Mouse (Mus musculus): Measurements from ENCODE around the gene 4930535I16Rik. TPM values are rescaled to one million over a fixed set of nuclear protein-coding genes. Genes with fewer than 3 reads are reported as not detected.

Gene 4930535I16Rik
- polyA plus RNA-seq, 1 experiment from 2014 or later: not detected

- under 1% methylated on average over 44 of the region's 49 CpGs for WGBS (ENCODE audit: insufficient replicate concordance)
- Histone ChIP-seq H3K4me2 (peak within 1 kb of the TSS; percentile 83), H3K27me3 (replicated peaks) (no peaks in the 10 kb centered on the region), H3K4me3 (peak within 1 kb of the TSS; percentile 74), H3K4me1 (peaks cover 34% of the 10 kb centered on the region), H3K9me3 (replicated peaks) (no peaks in the 10 kb centered on the region), H3K36me3 (peaks cover 17% of the 10 kb centered on the region), H3K27ac (peak within 1 kb of the TSS; percentile 87), H3K9ac (peak within 1 kb of the TSS; percentile 88)
- ATAC-seq: peak; percentile 100
These were observed 13.3 kb downstream of the 4930535I16Rik start, which contains the start of gene Mycbp for GRCm38 (mm10) chr4:123904333-123905125. Gene Mycbp (plus strand): TSS chr4:123904832.

- Histone ChIP-seq H3K27me3 (replicated peaks) (no peaks in the 10 kb centered on the region), H3K4me3 (no peak overlapping the region), H3K9me3 (replicated peaks) (no peaks in the 10 kb centered on the region), H3K4me2 (peak overlapping the region; percentile 83; the same call in 1 of the 2 replicates), H3K9ac (no peak overlapping the region), H3K27ac (peak overlapping the region; percentile 87; the same call in 1 of the 2 replicates), H3K36me3 (peaks cover 6% of the 10 kb centered on the region), H3K4me1 (peaks cover 34% of the 10 kb centered on the region)
- no peak for ATAC-seq
- WGBS (ENCODE audit: insufficient replicate concordance): 53% methylated on average over 3 of the region's 3 CpGs
These were observed 14.4 kb downstream of the 4930535I16Rik start for GRCm38 (mm10) chr4:123903432-123903831.

GRCm38 (mm10) chr4:123898696-123899095, 19.1 kb downstream of the 4930535I16Rik start:
- Histone ChIP-seq H3K36me3 (no peaks in the 10 kb centered on the region), H3K27me3 (replicated peaks) (no peaks in the 10 kb centered on the region; the same call in 1 of the 2 replicates), H3K4me1 (peaks cover 10% of the 10 kb centered on the region), H3K9me3 (replicated peaks) (no peaks in the 10 kb centered on the region), H3K27ac (no peak overlapping the region), H3K4me3 (no peak overlapping the region), H3K9ac (no peak overlapping the region), H3K4me2 (no peak overlapping the region)
- no peak for ATAC-seq
- WGBS (ENCODE audit: insufficient replicate concordance): 10% methylated on average over 5 of the region's 5 CpGs

- WGBS (ENCODE audit: insufficient replicate concordance): 63% methylated on average over 4 of the region's 4 CpGs
- Histone ChIP-seq H3K9me3 (replicated peaks) (no peaks in the 10 kb centered on the region), H3K4me2 (no peak overlapping the region), H3K9ac (no peak overlapping the region), H3K4me1 (no peaks in the 10 kb centered on the region), H3K27me3 (replicated peaks) (no peaks in the 10 kb centered on the region; the same call in 1 of the 2 replicates), H3K27ac (no peak overlapping the region), H3K36me3 (no peaks in the 10 kb centered on the region), H3K4me3 (no peak overlapping the region)
- ATAC-seq: no peak
These were observed 23.5 kb downstream of the 4930535I16Rik start for GRCm38 (mm10) chr4:123894295-123894694.

- 64% methylated on average over 5 of the region's 5 CpGs for WGBS (ENCODE audit: insufficient replicate concordance)
- H3K4me1 ChIP-seq: no peaks in the 10 kb centered on the region
- ATAC-seq: no peak
These were observed 24.1 kb downstream of the 4930535I16Rik start for GRCm38 (mm10) chr4:123893726-123894125.

More at GRCm38 (mm10) chr4:123893726-123894125, 24.1 kb downstream of the 4930535I16Rik start:
- Histone ChIP-seq H3K27me3 (replicated peaks) (no peaks in the 10 kb centered on the region; the same call in 1 of the 2 replicates), H3K27ac (no peak overlapping the region), H3K4me2 (no peak overlapping the region), H3K9me3 (replicated peaks) (no peaks in the 10 kb centered on the region), H3K36me3 (no peaks in the 10 kb centered on the region), H3K4me3 (no peak overlapping the region), H3K9ac (no peak overlapping the region)

Other genes starting within 250 kb of the 4930535I16Rik start
- 15.1 and 17.5 TPM in 2 replicates for gene Macf1, start 233.7 kb downstream of the 4930535I16Rik start, polyA plus RNA-seq (2016; fragmentation: Nextera tagmentation; extraction: Ambion mirVana)
- 224 and 227 TPM in 2 replicates for gene Ndufs5, start 199.8 kb downstream of the 4930535I16Rik start, polyA plus RNA-seq (2016; fragmentation: Nextera tagmentation; extraction: Ambion mirVana)
- 37.2 and 41.5 TPM in 2 replicates for gene Akirin1, start 167.7 kb downstream of the 4930535I16Rik start, polyA plus RNA-seq (2016; fragmentation: Nextera tagmentation; extraction: Ambion mirVana)
- gene Rhbdl2, start 130.1 kb downstream of the 4930535I16Rik start, polyA plus RNA-seq (2016; fragmentation: Nextera tagmentation; extraction: Ambion mirVana): 0.08 TPM in 1 of 2 replicates, not detected in the other
- not detected in 2 replicates for gene 4933427I04Rik, start 58.3 kb downstream of the 4930535I16Rik start, polyA plus RNA-seq (2016; fragmentation: Nextera tagmentation; extraction: Ambion mirVana)
- 79.5 and 79.7 TPM in 2 replicates for gene Mycbp, start 13.2 kb downstream of the 4930535I16Rik start, polyA plus RNA-seq (2016; fragmentation: Nextera tagmentation; extraction: Ambion mirVana)
- gene Rragc, start 576 bp downstream of the 4930535I16Rik start, polyA plus RNA-seq (2016; fragmentation: Nextera tagmentation; extraction: Ambion mirVana): 38.4 and 38.8 TPM in 2 replicates

Data from liver, embryonic 12.5 days (tissue).